ENCODE assay signal across 22 mouse cellular contexts in the genomic region with DNA sequence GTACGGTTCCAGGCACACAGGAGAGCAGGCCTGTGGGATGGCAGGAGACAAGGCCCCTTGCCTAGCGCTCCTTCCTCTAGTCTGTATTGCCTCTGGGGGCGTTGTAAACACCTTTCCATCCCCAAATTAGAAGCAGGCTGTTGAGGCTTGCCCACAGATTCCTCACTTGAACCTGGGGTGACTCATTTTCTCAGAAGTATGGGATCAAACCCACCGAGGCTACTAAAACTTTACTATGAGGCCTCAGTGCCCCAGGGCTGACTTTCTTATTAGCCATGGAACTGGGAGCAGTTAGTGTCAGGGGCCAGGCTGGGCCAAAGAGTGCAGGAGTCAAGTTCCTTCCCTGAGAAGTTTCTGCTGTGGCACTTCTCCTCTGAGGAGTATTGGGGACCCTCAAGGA. TPM values are rescaled to one million over a fixed set of nuclear protein-coding genes. Genes with fewer than 3 reads are reported as not detected.
"Had no signal": no experiment of that assay in that cellular context is flagged by ENCODE, and none has a peak within 500 bp of the region (broad histone marks: within the 10 kb centered on the region; RNA-seq: fewer than 3 reads in every experiment).

No protein-coding gene starts in this region.

- H3K4me2 ChIP-seq: lung, embryonic 15.5 days; midbrain, embryonic 12.5 days; neural tube, embryonic 13.5 days; neural tube, embryonic 15.5 days had no signal

- H3K36me3 ChIP-seq: lung, embryonic 15.5 days; midbrain, embryonic 10.5 days; midbrain, embryonic 12.5 days; neural tube, embryonic 13.5 days; neural tube, embryonic 15.5 days had no signal

- H3K4me1 ChIP-seq: midbrain, embryonic 10.5 days; midbrain, embryonic 12.5 days; neural tube, embryonic 13.5 days; neural tube, embryonic 15.5 days had no signal

- ATAC-seq: lung, postnatal 0 days; midbrain, embryonic 16.5 days had no signal

- H3K9me3 ChIP-seq: lung, embryonic 15.5 days; midbrain, embryonic 10.5 days; midbrain, embryonic 12.5 days; neural tube, embryonic 13.5 days; neural tube, embryonic 15.5 days had no signal

- DNase-seq: lung, adult 2 months; lung, postnatal 14 days; midbrain, embryonic 14.5 days; retina, postnatal 1 day; right cerebral cortex, adult 18-20 months; right cerebral cortex, postnatal 25 days; right cerebral cortex, postnatal 4 days; spleen, adult 18-20 months; thymus, adult 18-20 months; thymus, postnatal 14 days; thymus, postnatal 36 days had no signal

- H3K27me3 ChIP-seq: lung, embryonic 15.5 days; midbrain, embryonic 12.5 days; neural tube, embryonic 13.5 days; neural tube, embryonic 15.5 days had no signal

- H3K4me3 ChIP-seq: lung, embryonic 15.5 days; midbrain, embryonic 10.5 days; midbrain, embryonic 12.5 days; myocyte; neural tube, embryonic 13.5 days; neural tube, embryonic 15.5 days had no signal

- H3K9ac ChIP-seq: lung, embryonic 15.5 days; midbrain, embryonic 12.5 days; neural tube, embryonic 13.5 days; neural tube, embryonic 15.5 days had no signal

- H3K27ac ChIP-seq: lung, embryonic 15.5 days; midbrain, embryonic 10.5 days; midbrain, embryonic 12.5 days; neural tube, embryonic 13.5 days; neural tube, embryonic 15.5 days had no signal

RNA-seq across cellular contexts. Expression of a gene that starts 28.9 kb away (rescaled TPM):
- total RNA-seq: megakaryocyte, adult 5-6 weeks; megakaryocyte-erythroid progenitor cell, adult 5-6 weeks had no signal
- polyA plus RNA-seq: small intestine, adult 2 months had no signal

RNA-seq across cellular contexts. Expression of a gene that starts 57.7 kb away (rescaled TPM):
- total RNA-seq: megakaryocyte-erythroid progenitor cell, adult 5-6 weeks had no signal
